Mouse (Mus musculus): Measurements from ENCODE around the gene Prex1. TPM values are rescaled to one million over a fixed set of nuclear protein-coding genes. Genes with fewer than 3 reads are reported as not detected.

Prex1 gene
- polyA plus RNA-seq, 1 experiment from 2014 or later: 20.9 TPM

DNA sequence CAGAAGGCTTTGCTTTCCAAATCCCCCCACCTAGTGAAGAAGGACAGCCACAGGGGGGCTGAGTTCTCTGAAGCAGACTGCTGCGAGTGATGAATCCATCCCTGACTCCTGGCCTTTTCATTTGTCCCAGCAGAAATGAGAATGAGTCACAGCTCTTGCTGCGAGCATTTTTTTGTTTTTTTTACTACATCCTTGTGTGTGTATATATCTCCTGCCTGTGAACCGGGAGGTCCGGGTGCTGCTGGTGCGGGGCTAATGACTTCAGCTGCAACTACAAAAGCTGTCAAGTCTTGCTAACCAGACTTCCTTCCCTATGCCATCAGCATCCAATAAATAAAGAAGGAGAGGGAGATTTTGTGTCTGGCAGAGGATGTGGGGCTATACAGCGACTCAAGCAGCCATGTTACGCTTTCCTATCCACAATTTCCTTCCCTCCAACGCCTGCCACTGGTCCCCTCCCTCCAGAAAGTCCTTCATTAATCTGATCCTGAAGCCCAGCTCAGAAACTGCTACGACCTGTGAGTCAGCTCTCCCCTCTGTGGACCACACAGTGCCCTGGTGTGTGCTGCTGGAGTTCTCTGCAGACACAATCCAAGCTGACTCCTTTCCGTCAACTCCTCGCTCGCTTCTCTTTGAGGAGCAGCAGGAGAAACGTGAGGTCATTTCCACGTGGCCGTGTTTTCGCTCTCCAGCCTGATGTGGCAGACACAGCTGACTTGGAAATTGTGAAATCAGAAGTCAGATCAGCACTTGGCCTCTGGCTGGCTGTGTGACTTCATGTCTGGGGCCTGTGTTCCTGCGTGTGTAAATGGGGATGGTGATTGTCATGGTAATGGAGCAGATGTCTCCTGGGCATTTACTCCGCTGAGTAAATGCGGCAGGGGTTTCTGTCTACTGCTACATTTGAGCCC, 16.3 kb upstream of the Prex1 start:
- 20% methylated on average over 19 of the region's 19 CpGs for WGBS
- no peaks in the 10 kb centered on the region for H3K9me3 ChIP-seq (ENCODE audit: control insufficient read depth, low read length)
- DNase-seq (ENCODE audit: low spot score): peak; percentile 69
- H3K9ac ChIP-seq (ENCODE audit: low read depth, low read length): 0 out of 2 replicates have a peak overlapping the region, but pooled peaks have one; percentile 21
- H3K4me3 ChIP-seq (ENCODE audit: low read depth, low read length): no peak overlapping the region
- H3K4me2 ChIP-seq (replicated peaks; ENCODE audit: low read depth, low read length): no peak overlapping the region
- H3K27me3 ChIP-seq (ENCODE audit: control insufficient read depth, insufficient read depth, low read length): no peaks in the 10 kb centered on the region
- ATAC-seq (ENCODE audit: low FRiP score): peak; percentile 75
- H3K4me1 ChIP-seq (replicated peaks; ENCODE audit: control insufficient read depth, insufficient read depth, low read length): peaks cover 8% of the 10 kb centered on the region
- H3K36me3 ChIP-seq (ENCODE audit: control insufficient read depth, insufficient read depth, low read length): no peaks in the 10 kb centered on the region
- peak overlapping the region; percentile 83 for H3K27ac ChIP-seq (ENCODE audit: low read depth, low read length)

DNA sequence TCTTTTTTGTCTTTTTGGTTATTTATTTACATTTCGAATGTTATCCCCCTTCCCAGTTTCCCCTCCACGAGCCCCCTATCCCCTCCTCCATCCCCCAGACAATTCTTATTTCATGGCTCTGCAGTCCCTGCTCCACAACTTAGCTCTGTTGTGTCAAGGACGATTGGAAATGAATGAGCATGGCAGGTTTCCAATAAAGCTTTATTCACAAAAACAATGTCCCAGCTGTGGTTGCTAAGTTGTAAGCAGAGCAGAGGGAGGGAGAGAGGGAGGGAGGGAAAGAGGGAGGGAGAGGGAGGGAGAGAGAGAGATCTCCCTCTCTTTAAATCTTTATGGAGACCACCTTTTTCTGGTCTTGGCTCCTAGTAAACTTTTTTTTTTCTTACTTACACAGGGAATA, 15.4 kb upstream of the Prex1 start:
- WGBS: 44% methylated on average over 3 of the region's 3 CpGs
- no peaks in the 10 kb centered on the region for H3K27me3 ChIP-seq (ENCODE audit: control insufficient read depth, insufficient read depth, low read length)
- no peak overlapping the region for H3K4me2 ChIP-seq (replicated peaks; ENCODE audit: low read depth, low read length)
- peaks cover 8% of the 10 kb centered on the region for H3K4me1 ChIP-seq (replicated peaks; ENCODE audit: control insufficient read depth, insufficient read depth, low read length)
- no peaks in the 10 kb centered on the region for H3K36me3 ChIP-seq (ENCODE audit: control insufficient read depth, insufficient read depth, low read length)
- no peak overlapping the region for H3K4me3 ChIP-seq (ENCODE audit: low read depth, low read length)
- no peak for ATAC-seq (ENCODE audit: low FRiP score)
- DNase-seq (ENCODE audit: low spot score): no peak
- no peaks in the 10 kb centered on the region for H3K9me3 ChIP-seq (ENCODE audit: control insufficient read depth, low read length)
- no peak overlapping the region for H3K9ac ChIP-seq (ENCODE audit: low read depth, low read length)
- H3K27ac ChIP-seq (ENCODE audit: low read depth, low read length): peak overlapping the region; percentile 83; the same call in 1 of the 2 replicates

DNA sequence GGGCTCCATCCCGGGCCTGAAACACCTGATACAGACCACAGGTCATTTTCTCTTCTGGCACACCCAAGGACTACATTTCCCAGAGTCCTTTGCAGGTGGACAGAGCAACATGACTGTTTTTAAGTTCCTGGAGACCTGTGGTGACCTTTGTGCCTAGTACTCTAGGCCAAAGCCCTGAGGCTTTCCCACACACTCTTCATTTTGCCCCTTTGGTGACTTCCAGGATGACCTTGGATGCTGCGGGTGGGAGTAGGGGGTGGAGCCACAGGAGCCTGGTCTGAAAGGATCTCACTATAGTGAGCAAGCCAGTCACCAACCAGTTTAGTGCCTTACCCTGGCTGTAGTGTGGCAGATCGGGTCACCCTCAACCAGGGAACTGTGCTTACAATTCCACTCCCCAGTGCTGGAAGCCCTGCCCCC, 14.6 kb upstream of the Prex1 start:
- Histone ChIP-seq H3K36me3 (ENCODE audit: control insufficient read depth, insufficient read depth, low read length) (no peaks in the 10 kb centered on the region), H3K9ac (ENCODE audit: low read depth, low read length) (no peak overlapping the region), H3K9me3 (ENCODE audit: control insufficient read depth, low read length) (no peaks in the 10 kb centered on the region), H3K4me3 (ENCODE audit: low read depth, low read length) (no peak overlapping the region), H3K4me2 (replicated peaks; ENCODE audit: low read depth, low read length) (no peak overlapping the region), H3K27me3 (ENCODE audit: control insufficient read depth, insufficient read depth, low read length) (no peaks in the 10 kb centered on the region), H3K27ac (ENCODE audit: low read depth, low read length) (no peak overlapping the region), H3K4me1 (replicated peaks; ENCODE audit: control insufficient read depth, insufficient read depth, low read length) (peaks cover 8% of the 10 kb centered on the region)
- ATAC-seq (ENCODE audit: low FRiP score) (no peak), DNase-seq (ENCODE audit: low spot score) (peak; percentile 37)
- WGBS: 57% methylated on average over 3 of the region's 3 CpGs

DNA sequence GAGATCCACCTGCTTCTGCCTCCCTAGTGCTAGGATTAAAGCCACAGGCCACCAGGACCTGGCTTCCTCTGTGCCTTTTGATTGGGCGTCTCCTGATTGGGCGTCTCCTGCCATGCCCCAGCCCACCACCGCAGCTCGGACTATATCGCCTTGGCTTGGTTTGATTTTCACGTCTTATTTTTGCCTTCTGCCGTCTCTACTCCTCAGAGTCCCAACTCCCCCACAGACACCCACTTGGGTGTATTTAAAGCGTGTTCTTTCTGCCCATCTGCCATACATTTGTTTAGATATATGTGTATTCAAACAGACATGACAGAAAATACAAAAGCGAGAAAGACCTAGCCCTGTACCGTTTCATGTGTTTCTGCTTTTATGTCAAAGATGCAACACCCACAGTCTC, 14.2 kb upstream of the Prex1 start:
- no peak for ATAC-seq (ENCODE audit: low FRiP score)

DNA sequence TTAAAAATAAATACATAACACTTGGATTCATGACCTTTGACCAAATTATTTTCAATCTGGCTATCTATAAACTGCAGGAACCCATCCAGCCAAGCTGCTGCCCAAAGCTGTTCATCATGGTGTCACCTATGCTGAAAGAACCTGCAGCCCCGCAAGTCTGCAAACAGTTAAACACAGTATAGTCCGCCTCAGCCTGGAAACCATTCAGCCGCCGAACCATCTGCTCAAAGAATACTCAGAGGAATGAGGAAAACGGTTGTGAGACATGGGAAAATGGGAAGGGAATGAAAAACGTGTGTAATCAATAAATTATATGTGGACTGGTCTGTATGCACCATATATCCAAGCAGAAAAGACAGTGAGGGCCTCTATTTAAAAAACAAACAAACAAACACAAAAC, 13.3 kb upstream of the Prex1 start:
- ATAC-seq (ENCODE audit: low FRiP score) (no peak), DNase-seq (ENCODE audit: low spot score) (no peak)
- no peak overlapping the region for H3K4me2 ChIP-seq (replicated peaks; ENCODE audit: low read depth, low read length)
- H3K4me3 ChIP-seq (ENCODE audit: low read depth, low read length): no peak overlapping the region
- H3K4me1 ChIP-seq (replicated peaks; ENCODE audit: control insufficient read depth, insufficient read depth, low read length): peaks cover 8% of the 10 kb centered on the region
- H3K9ac ChIP-seq (ENCODE audit: low read depth, low read length): no peak overlapping the region
- no peaks in the 10 kb centered on the region for H3K27me3 ChIP-seq (ENCODE audit: control insufficient read depth, insufficient read depth, low read length)
- no peak overlapping the region for H3K27ac ChIP-seq (ENCODE audit: low read depth, low read length)
- 52% methylated on average over 6 of the region's 6 CpGs for WGBS
- H3K36me3 ChIP-seq (ENCODE audit: control insufficient read depth, insufficient read depth, low read length): no peaks in the 10 kb centered on the region
- H3K9me3 ChIP-seq (ENCODE audit: control insufficient read depth, low read length): no peaks in the 10 kb centered on the region

More for the DNA sequence above, 14.2 kb upstream of the Prex1 start:
- H3K4me2 ChIP-seq (replicated peaks; ENCODE audit: low read depth, low read length): no peak overlapping the region
- H3K9me3 ChIP-seq (ENCODE audit: control insufficient read depth, low read length): no peaks in the 10 kb centered on the region
- DNase-seq (ENCODE audit: low spot score): no peak
- no peak overlapping the region for H3K4me3 ChIP-seq (ENCODE audit: low read depth, low read length)
- H3K27me3 ChIP-seq (ENCODE audit: control insufficient read depth, insufficient read depth, low read length): no peaks in the 10 kb centered on the region
- no peak overlapping the region for H3K27ac ChIP-seq (ENCODE audit: low read depth, low read length)
- 85% methylated on average over 10 of the region's 10 CpGs for WGBS
- H3K9ac ChIP-seq (ENCODE audit: low read depth, low read length): no peak overlapping the region
- H3K36me3 ChIP-seq (ENCODE audit: control insufficient read depth, insufficient read depth, low read length): no peaks in the 10 kb centered on the region
- peaks cover 8% of the 10 kb centered on the region for H3K4me1 ChIP-seq (replicated peaks; ENCODE audit: control insufficient read depth, insufficient read depth, low read length)

DNA sequence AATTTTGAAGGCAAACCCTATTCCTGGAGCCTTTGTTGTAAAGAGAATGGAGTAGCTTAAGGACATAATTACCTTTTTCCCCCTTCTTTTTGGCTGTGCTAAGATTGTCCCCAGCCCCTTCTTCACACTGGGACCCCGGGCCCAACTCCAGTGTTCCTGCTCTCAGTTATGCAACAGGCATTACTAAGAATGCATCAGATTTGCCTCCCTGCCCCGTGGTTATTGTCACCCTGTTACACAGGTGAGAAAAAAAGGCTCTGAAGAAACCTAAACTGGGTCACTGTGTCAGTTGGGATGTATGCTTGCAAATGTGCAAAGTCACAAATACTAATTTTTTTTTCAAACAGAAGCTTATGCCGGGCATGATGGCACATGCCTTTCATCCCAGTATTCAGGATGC, 6.8 kb upstream of the Prex1 start:
- Histone ChIP-seq H3K4me2 (replicated peaks; ENCODE audit: low read depth, low read length) (no peak overlapping the region), H3K36me3 (ENCODE audit: control insufficient read depth, insufficient read depth, low read length) (no peaks in the 10 kb centered on the region), H3K9me3 (ENCODE audit: control insufficient read depth, low read length) (no peaks in the 10 kb centered on the region), H3K27ac (ENCODE audit: low read depth, low read length) (no peak overlapping the region), H3K4me1 (replicated peaks; ENCODE audit: control insufficient read depth, insufficient read depth, low read length) (no peaks in the 10 kb centered on the region), H3K4me3 (ENCODE audit: low read depth, low read length) (no peak overlapping the region), H3K27me3 (ENCODE audit: control insufficient read depth, insufficient read depth, low read length) (no peaks in the 10 kb centered on the region), H3K9ac (ENCODE audit: low read depth, low read length) (no peak overlapping the region)
- WGBS: 74% methylated on average over 3 of the region's 3 CpGs
- no peak for ATAC-seq (ENCODE audit: low FRiP score)
- DNase-seq (ENCODE audit: low spot score): no peak

DNA sequence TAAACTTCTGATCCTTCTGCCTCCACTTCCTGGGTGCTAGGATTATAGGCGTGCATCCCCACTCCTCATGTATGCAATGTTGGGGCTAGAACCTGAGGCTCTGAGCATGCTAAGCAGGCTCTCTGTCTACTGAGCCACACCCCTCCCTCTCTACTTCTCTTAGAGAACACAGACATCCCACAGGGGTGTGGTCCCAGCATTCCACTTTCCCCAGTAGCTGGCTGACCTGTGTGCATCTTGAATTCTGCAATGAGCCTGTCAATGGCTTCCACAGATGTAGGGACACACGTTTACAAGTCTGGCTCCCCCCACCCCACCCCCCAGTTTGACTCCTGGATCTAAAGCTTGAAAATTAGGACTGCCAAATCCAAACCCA, 6.3 kb upstream of the Prex1 start:
- Histone ChIP-seq H3K9me3 (ENCODE audit: control insufficient read depth, low read length) (no peaks in the 10 kb centered on the region), H3K27me3 (ENCODE audit: control insufficient read depth, insufficient read depth, low read length) (no peaks in the 10 kb centered on the region), H3K36me3 (ENCODE audit: control insufficient read depth, insufficient read depth, low read length) (no peaks in the 10 kb centered on the region), H3K27ac (ENCODE audit: low read depth, low read length) (no peak overlapping the region), H3K4me2 (replicated peaks; ENCODE audit: low read depth, low read length) (no peak overlapping the region), H3K4me1 (replicated peaks; ENCODE audit: control insufficient read depth, insufficient read depth, low read length) (no peaks in the 10 kb centered on the region), H3K4me3 (ENCODE audit: low read depth, low read length) (no peak overlapping the region), H3K9ac (ENCODE audit: low read depth, low read length) (no peak overlapping the region)
- WGBS: 66% methylated on average over 2 of the region's 2 CpGs
- ATAC-seq (ENCODE audit: low FRiP score) (no peak), DNase-seq (ENCODE audit: low spot score) (no peak)

DNA sequence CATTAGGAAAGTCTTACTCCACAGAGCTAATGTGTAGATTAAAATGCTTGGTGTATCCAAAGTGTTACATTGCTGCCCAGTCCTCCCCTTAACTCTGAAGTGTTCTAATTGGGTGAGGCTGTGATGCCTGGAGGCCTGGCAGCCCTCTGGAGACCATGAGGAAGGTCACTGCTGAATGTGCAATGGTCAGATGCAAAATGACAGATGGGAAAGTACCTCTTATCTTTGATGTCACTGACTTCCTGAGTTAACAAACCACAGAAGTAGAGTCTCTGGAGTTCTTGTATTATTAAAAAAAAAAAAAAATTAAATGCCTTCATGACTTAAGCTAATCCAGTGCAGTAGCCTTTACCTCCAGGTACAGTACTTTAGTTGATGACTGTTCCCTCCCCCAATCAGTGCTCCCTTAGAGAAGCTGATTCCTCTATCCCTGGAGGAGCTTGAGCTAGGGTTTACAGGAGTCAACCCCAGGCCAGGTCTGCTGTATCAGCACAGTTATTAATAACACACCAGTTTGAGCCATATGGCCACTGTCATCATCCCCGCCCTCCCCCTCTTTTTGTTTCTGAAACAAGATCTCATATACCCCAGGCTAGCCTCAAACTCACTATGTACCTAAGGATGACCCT, 5.8 kb upstream of the Prex1 start:
- no peak for DNase-seq (ENCODE audit: low spot score)
- 91% methylated on average over 1 of the region's 1 CpGs for WGBS
- Histone ChIP-seq H3K4me1 (replicated peaks; ENCODE audit: control insufficient read depth, insufficient read depth, low read length) (no peaks in the 10 kb centered on the region), H3K9me3 (ENCODE audit: control insufficient read depth, low read length) (no peaks in the 10 kb centered on the region), H3K4me3 (ENCODE audit: low read depth, low read length) (no peak overlapping the region), H3K27me3 (ENCODE audit: control insufficient read depth, insufficient read depth, low read length) (no peaks in the 10 kb centered on the region), H3K36me3 (ENCODE audit: control insufficient read depth, insufficient read depth, low read length) (no peaks in the 10 kb centered on the region), H3K4me2 (replicated peaks; ENCODE audit: low read depth, low read length) (no peak overlapping the region), H3K9ac (ENCODE audit: low read depth, low read length) (no peak overlapping the region), H3K27ac (ENCODE audit: low read depth, low read length) (no peak overlapping the region)
- ATAC-seq (ENCODE audit: low FRiP score): no peak

DNA sequence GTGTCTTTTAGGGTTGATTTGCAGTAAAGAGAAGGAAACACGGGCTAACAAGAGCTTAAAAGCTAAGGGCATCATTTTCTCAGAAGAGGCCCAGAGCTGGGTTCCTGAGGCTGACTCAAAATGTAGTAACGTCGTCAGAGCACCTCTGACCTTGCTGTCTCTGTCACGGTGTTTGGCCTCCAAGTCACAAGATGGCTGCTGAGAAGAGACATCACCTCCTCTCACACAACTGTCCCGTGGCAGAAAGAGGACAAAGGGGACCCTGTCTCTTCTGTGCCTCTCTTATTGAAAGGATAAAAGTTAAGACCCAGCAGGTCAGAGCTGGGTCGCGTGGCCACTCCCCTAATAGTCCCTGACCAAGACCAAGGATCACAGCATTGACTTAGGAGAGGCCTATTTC, 2.4 kb upstream of the Prex1 start:
- H3K27ac ChIP-seq (ENCODE audit: low read depth, low read length): no peak overlapping the region
- 59% methylated on average over 7 of the region's 7 CpGs for WGBS
- no peaks in the 10 kb centered on the region for H3K9me3 ChIP-seq (ENCODE audit: control insufficient read depth, low read length)

More for the DNA sequence above, 2.4 kb upstream of the Prex1 start:
- Histone ChIP-seq H3K36me3 (ENCODE audit: control insufficient read depth, insufficient read depth, low read length) (no peaks in the 10 kb centered on the region), H3K4me2 (replicated peaks; ENCODE audit: low read depth, low read length) (no peak overlapping the region), H3K4me1 (replicated peaks; ENCODE audit: control insufficient read depth, insufficient read depth, low read length) (peaks cover 6% of the 10 kb centered on the region), H3K27me3 (ENCODE audit: control insufficient read depth, insufficient read depth, low read length) (no peaks in the 10 kb centered on the region), H3K9ac (ENCODE audit: low read depth, low read length) (no peak overlapping the region), H3K4me3 (ENCODE audit: low read depth, low read length) (no peak overlapping the region)
- no peak for DNase-seq (ENCODE audit: low spot score)
- ATAC-seq (ENCODE audit: low FRiP score): no peak
